Mouse (Mus musculus): Measurements from ENCODE around the gene Limch1. TPM values are rescaled to one million over a fixed set of nuclear protein-coding genes. Genes with fewer than 3 reads are reported as not detected.

The Limch1 gene
- polyA plus RNA-seq, 2 experiments, result 0.54 to 1.2 TPM

DNA sequence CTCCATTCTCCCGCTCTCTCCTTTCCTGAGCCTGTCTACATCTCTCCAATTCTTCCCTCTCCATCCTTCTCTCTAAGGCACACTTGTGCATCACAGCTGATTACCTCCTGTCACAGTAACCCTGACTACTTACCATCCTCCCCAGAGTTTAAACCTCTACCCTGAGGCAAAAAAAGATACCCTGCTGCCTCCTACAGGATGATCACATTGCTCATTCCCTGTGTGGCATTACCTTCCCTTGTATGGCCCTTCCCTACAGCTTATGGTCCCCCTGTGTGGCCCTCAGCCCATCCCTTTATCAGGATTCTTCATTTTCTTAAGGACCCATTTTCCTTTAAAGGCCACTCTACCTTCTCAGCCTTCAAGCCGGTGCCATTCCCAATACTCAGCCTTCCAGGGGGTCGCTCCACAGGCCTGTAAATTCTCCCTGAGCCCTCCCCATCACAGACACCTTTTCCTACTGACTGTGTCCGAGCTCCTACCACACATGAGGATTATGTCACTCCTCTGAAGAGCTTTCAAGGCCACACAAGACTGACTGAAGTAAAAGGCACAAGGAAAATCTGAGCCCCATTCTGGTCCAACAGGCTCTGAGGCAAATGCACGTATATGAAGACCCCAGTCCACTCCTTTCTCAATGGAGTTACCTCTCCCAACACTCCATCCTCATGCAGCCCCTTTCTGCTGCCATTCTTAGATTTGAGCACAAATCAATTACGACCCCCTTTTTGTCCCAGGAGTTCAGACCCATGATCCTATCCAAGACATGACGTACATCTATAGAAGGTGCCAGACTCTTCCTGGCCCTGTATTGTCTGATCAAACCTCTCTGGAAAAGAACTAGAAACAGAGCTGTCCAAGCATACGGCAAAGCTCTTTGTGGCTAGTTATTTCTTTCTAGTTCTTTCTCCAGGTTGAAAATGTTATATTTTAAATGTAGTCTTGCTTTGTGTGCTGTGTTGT is 172.0 kb downstream of the Limch1 start:
- Histone ChIP-seq H3K4me3 (ENCODE audit: insufficient read depth in 1 of 2, low read depth in 2 of 2, low read length in 2 of 2) (no peak overlapping the region), H3K27ac (no peak overlapping the region), H3K4me2 (ENCODE audit: low read depth) (no peak overlapping the region), H3K27me3 (ENCODE audit: control insufficient read depth, insufficient read depth, low read length) (no peaks in the 10 kb centered on the region), H3K9me3 (ENCODE audit: control insufficient read depth, low read length) (no peaks in the 10 kb centered on the region), H3K9ac (replicated peaks) (no peak overlapping the region), H3K4me1 (replicated peaks; ENCODE audit: control insufficient read depth in 2 of 2, insufficient read depth in 2 of 2, low read length in 1 of 2) (no peaks in the 10 kb centered on the region), H3K36me3 (replicated peaks; ENCODE audit: control insufficient read depth, insufficient read depth, low read depth) (no peaks in the 10 kb centered on the region)
- WGBS (ENCODE audit: insufficient replicate concordance), result 61% methylated on average over 8 of the region's 8 CpGs
- no peak for ATAC-seq (ENCODE audit: insufficient read depth)
- no peak for DNase-seq (ENCODE audit: low read depth in 3 of 3, low spot score in 3 of 3)
- TF ChIP-seq CTCF (IDR thresholded peaks at IDR 0.05; ENCODE audit: low read depth) (no peak), EP300 (IDR thresholded peaks at IDR 0.05; ENCODE audit: low read depth) (no peak)

DNA sequence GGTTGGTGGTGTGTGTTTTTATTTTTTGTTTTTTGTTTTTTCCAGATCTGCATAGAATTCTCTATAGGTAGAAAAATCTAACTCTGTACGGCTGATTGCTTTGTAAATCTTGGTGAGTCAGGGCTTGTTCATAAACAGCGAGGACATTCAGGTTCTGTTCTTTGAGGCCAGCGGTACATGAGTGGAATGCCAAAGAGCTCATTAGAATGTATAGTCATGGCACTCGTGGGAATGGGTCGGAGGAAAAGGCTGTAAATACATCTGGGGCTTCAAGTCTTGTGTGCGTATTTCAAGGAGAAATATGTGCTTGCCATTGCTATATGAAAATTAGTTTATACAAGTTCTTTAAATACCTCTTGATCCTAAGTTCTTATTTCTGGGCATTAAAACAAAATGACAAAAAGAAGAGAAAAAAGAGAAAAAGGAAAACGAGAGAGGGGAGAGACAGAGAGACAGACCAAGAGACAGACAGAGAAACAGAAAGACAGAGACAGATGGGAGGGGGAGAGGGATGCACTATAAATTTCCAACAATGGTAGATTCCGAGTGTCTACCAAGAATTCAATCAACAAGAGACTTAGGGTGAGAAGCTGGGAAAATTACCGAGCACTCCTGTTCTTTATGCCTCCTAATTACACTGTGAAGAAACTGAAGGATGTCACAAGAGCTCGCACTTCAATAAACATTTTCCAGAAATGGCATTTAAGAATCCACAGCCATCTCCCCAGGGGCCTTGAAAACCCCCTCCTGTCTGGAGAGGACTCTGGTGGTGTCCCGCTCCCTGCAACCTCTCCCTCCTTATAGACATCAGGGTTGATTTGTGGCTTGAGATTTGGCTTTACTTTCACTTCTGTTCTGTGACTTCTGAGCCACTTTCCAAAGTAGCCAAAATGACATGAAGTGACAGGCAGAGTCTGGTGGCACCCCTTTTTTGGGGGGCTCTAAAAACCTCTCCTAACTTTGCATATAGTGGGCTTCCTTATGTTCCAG is 173.0 kb downstream of the Limch1 start:
- ATAC-seq (ENCODE audit: insufficient read depth), result no peak
- 54% methylated on average over 11 of the region's 11 CpGs for WGBS (ENCODE audit: insufficient replicate concordance)
- TF ChIP-seq CTCF (IDR thresholded peaks at IDR 0.05; ENCODE audit: low read depth) (no peak), EP300 (IDR thresholded peaks at IDR 0.05; ENCODE audit: low read depth) (no peak)
- Histone ChIP-seq H3K4me3 (ENCODE audit: insufficient read depth in 1 of 2, low read depth in 2 of 2, low read length in 2 of 2) (no peak overlapping the region), H3K9me3 (ENCODE audit: control insufficient read depth, low read length) (no peaks in the 10 kb centered on the region), H3K36me3 (replicated peaks; ENCODE audit: control insufficient read depth, insufficient read depth, low read depth) (no peaks in the 10 kb centered on the region), H3K27ac (no peak overlapping the region), H3K4me1 (replicated peaks; ENCODE audit: control insufficient read depth in 2 of 2, insufficient read depth in 2 of 2, low read length in 1 of 2) (no peaks in the 10 kb centered on the region), H3K4me2 (ENCODE audit: low read depth) (no peak overlapping the region), H3K9ac (replicated peaks) (no peak overlapping the region), H3K27me3 (ENCODE audit: control insufficient read depth, insufficient read depth, low read length) (no peaks in the 10 kb centered on the region)
- DNase-seq (ENCODE audit: low read depth in 3 of 3, low spot score in 3 of 3), result no peak

DNA sequence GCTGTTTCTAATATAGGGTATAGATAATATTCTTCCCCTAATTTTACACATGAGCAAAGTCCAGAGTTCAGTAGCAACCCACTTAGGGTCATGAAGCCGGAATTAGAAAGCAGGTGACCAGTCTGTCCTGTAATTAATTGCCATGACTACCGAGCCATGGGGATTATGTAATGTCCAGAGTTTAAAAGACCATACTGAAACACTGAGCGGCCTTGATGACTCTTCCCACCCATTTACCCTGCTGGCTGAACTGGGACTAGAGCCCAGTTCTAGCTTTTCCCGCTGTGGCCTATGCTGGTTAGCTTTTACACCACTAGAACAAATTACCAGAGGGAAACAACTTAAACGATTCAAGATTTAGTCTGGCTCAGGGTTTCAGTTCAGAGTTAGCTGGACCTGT is 177.0 kb downstream of the Limch1 start:
- Histone ChIP-seq H3K36me3 (replicated peaks; ENCODE audit: control insufficient read depth, insufficient read depth, low read depth) (no peaks in the 10 kb centered on the region), H3K9ac (replicated peaks) (no peak overlapping the region), H3K4me2 (ENCODE audit: low read depth) (no peak overlapping the region), H3K4me1 (replicated peaks; ENCODE audit: control insufficient read depth in 2 of 2, insufficient read depth in 2 of 2, low read length in 1 of 2) (no peaks in the 10 kb centered on the region), H3K4me3 (ENCODE audit: insufficient read depth in 1 of 2, low read depth in 2 of 2, low read length in 2 of 2) (no peak overlapping the region), H3K27ac (no peak overlapping the region), H3K9me3 (ENCODE audit: control insufficient read depth, low read length) (no peaks in the 10 kb centered on the region), H3K27me3 (ENCODE audit: control insufficient read depth, insufficient read depth, low read length) (no peaks in the 10 kb centered on the region)
- DNase-seq (ENCODE audit: low read depth in 3 of 3, low spot score in 3 of 3) (no peak), ATAC-seq (ENCODE audit: insufficient read depth) (no peak)
- TF ChIP-seq EP300 (IDR thresholded peaks at IDR 0.05; ENCODE audit: low read depth) (no peak), CTCF (IDR thresholded peaks at IDR 0.05; ENCODE audit: low read depth) (no peak)
- 59% methylated on average over 5 of the region's 5 CpGs for WGBS (ENCODE audit: insufficient replicate concordance)

DNA sequence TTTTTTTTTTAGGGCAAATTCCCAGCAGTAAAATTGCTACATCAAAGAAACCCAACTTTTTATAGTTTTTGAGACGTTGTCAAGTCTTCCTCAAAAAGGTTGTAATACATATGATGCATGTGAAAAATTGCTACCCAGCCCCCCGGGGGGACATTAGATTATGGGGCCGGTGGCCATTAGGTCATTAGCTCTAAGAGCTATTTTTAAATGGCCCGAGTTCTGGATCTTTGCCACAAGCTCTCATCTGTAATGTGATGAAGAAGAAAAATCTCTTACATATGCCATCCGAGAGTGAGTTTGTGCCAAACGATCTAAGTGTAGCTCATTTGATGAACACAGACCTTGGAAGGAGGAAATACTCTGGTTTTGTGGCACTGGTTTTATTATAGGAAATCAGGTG is 183.7 kb downstream of the Limch1 start:
- Histone ChIP-seq H3K27ac (no peak overlapping the region), H3K9me3 (ENCODE audit: control insufficient read depth, low read length) (no peaks in the 10 kb centered on the region), H3K36me3 (replicated peaks; ENCODE audit: control insufficient read depth, insufficient read depth, low read depth) (no peaks in the 10 kb centered on the region), H3K9ac (replicated peaks) (no peak overlapping the region), H3K4me3 (ENCODE audit: insufficient read depth in 1 of 2, low read depth in 2 of 2, low read length in 2 of 2) (no peak overlapping the region), H3K4me1 (replicated peaks; ENCODE audit: control insufficient read depth in 2 of 2, insufficient read depth in 2 of 2, low read length in 1 of 2) (no peaks in the 10 kb centered on the region), H3K27me3 (ENCODE audit: control insufficient read depth, insufficient read depth, low read length) (no peaks in the 10 kb centered on the region), H3K4me2 (ENCODE audit: low read depth) (no peak overlapping the region)
- ATAC-seq (ENCODE audit: insufficient read depth) (no peak), DNase-seq (ENCODE audit: low read depth in 3 of 3, low spot score in 3 of 3) (no peak)
- no peak for TF ChIP-seq EP300 (IDR thresholded peaks at IDR 0.05; ENCODE audit: low read depth)
- TF ChIP-seq CTCF (IDR thresholded peaks at IDR 0.05; ENCODE audit: low read depth), result no peak
- 49% methylated on average over 6 of the region's 6 CpGs for WGBS (ENCODE audit: insufficient replicate concordance)

Measured in liver, embryonic 14.5 days (tissue).